Mouse (Mus musculus) thymus, postnatal 0 days (tissue): Measurements from ENCODE around the gene Hsd17b2. TPM values are rescaled to one million over a fixed set of nuclear protein-coding genes. Genes with fewer than 3 reads are reported as not detected.

Experiments used
- DNase-seq: peaks from one replicate; pipeline ENCODE4 v3.0.0-alpha.2; 2015; ENCODE audit warnings: low spot score
- polyA plus RNA-seq: library from polyadenylated mRNA; unstranded; fragments of >200 nt; fragmentation: Nextera tagmentation; extraction: Ambion mirVana; gene quantifications from 2 replicates; pipeline ENCODE4 v1.2.1, GENCODE M21; 2015

The Hsd17b2 gene
- 0.19 and 0.49 TPM in 2 replicates for polyA plus RNA-seq

GRCm38 (mm10) chr8:117701859-117702258 is at the start of gene Hsd17b2:
Gene Hsd17b2 (plus strand): TSS chr8:117701904.
- DNase-seq, result no peak

GRCm38 (mm10) chr8:117652318-117652717 is 49.4 kb upstream of the Hsd17b2 start:
- no peak for DNase-seq

- no peak for DNase-seq
These were observed 42.7 kb upstream of the Hsd17b2 start for GRCm38 (mm10) chr8:117658990-117659389.

- DNase-seq, result no peak
These were observed 41.2 kb upstream of the Hsd17b2 start for GRCm38 (mm10) chr8:117660358-117661031.

- no peak for DNase-seq
These were observed 34.2 kb upstream of the Hsd17b2 start for GRCm38 (mm10) chr8:117667349-117668124.

- no peak for DNase-seq
These were observed 31.2 kb upstream of the Hsd17b2 start for GRCm38 (mm10) chr8:117670461-117670860.

- no peak for DNase-seq
These were observed 29.1 kb upstream of the Hsd17b2 start for GRCm38 (mm10) chr8:117672558-117672957.

- peak; percentile 76 for DNase-seq
These were observed 28.3 kb upstream of the Hsd17b2 start, which contains the start of gene Sdr42e1 for GRCm38 (mm10) chr8:117673430-117673830. Gene Sdr42e1 (minus strand): TSS chr8:117673689.

- no peak for DNase-seq
These were observed 26.5 kb upstream of the Hsd17b2 start for GRCm38 (mm10) chr8:117675171-117675570.

- no peak for DNase-seq
These were observed 25.2 kb upstream of the Hsd17b2 start for GRCm38 (mm10) chr8:117676460-117676859.

GRCm38 (mm10) chr8:117677011-117677410 is 24.7 kb upstream of the Hsd17b2 start:
- DNase-seq, result no peak

GRCm38 (mm10) chr8:117678650-117679049 is 23.1 kb upstream of the Hsd17b2 start:
- no peak for DNase-seq

GRCm38 (mm10) chr8:117683925-117684472 is 17.7 kb upstream of the Hsd17b2 start:
- DNase-seq, result no peak

- no peak for DNase-seq
These were observed 17.2 kb upstream of the Hsd17b2 start for GRCm38 (mm10) chr8:117684504-117684903.

- no peak for DNase-seq
These were observed 13.8 kb upstream of the Hsd17b2 start for GRCm38 (mm10) chr8:117687890-117688289.

GRCm38 (mm10) chr8:117692131-117692530 is 9.6 kb upstream of the Hsd17b2 start:
- no peak for DNase-seq

GRCm38 (mm10) chr8:117695636-117696035 is 6.1 kb upstream of the Hsd17b2 start:
- no peak for DNase-seq

GRCm38 (mm10) chr8:117697248-117697647 is 4.5 kb upstream of the Hsd17b2 start:
- DNase-seq, result no peak

GRCm38 (mm10) chr8:117700699-117701098 is 1.0 kb upstream of the Hsd17b2 start:
- DNase-seq, result no peak

- no peak for DNase-seq
These were observed 458 bp upstream of the Hsd17b2 start for GRCm38 (mm10) chr8:117701246-117701645.

GRCm38 (mm10) chr8:117702701-117703100 is 997 bp downstream of the Hsd17b2 start:
- no peak for DNase-seq

GRCm38 (mm10) chr8:117706141-117706540 is 4.4 kb downstream of the Hsd17b2 start:
- no peak for DNase-seq
